Mouse (Mus musculus): ENCODE data around the gene Cdc42ep5. TPM values are rescaled to one million over a fixed set of nuclear protein-coding genes. Genes with fewer than 3 reads are reported as not detected.

Cdc42ep5 gene
- total RNA-seq, 2 experiments from 2014 or later = not detected

- no peak for ATAC-seq (replicated peaks; ENCODE audit: low FRiP score, poor library complexity, severe bottlenecking)
Observed at GRCm38 (mm10) chr7:4128860-4129259, 35.8 kb downstream of the Cdc42ep5 start.

DNA sequence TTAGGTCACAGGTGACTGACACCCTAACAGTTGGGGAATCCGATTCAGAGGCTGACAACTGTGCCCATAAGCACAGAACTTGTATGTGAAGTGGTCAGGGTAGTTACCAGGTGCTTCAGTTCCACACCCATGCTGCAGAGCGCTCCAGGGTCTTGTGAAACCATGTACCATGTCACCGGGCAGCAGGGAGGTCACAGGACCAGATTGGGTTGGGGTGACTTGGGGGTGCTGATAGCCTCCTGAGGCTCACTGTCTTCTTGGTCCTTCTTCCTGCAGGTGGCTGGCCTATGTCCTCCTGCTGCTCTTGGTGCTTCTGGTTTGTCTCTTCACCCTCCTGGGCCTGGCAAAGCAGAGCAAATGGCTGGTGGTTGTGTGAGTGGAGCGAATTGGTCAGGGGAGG lies 36.8 kb downstream of the Cdc42ep5 start:
- no peak for ATAC-seq (replicated peaks; ENCODE audit: low FRiP score, poor library complexity, severe bottlenecking)

- no peak for ATAC-seq (replicated peaks; ENCODE audit: low FRiP score, poor library complexity, severe bottlenecking)
Observed at GRCm38 (mm10) chr7:4126992-4127785, 37.5 kb downstream of the Cdc42ep5 start.

DNA sequence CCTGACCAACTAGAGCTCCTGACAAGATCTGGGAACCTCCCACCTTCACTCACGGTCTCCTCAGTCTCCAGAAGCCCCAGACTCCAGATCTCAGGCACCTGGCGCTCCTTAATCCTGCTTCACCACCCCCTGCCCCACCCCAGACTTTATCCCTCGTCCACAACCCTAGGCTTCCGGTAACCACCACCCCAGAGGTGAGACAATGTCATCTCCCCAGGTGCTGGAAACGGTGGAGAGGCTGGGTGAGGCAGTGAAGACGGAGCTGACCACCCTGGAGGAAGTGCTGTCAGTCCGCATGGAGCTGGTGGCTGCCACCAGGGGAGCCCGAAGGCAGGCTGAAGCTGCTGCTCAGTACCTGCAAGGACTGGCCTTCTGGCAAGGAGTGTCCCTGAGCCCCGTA lies 39.4 kb downstream of the Cdc42ep5 start:
- ATAC-seq (replicated peaks; ENCODE audit: low FRiP score, poor library complexity, severe bottlenecking) = no peak

DNA sequence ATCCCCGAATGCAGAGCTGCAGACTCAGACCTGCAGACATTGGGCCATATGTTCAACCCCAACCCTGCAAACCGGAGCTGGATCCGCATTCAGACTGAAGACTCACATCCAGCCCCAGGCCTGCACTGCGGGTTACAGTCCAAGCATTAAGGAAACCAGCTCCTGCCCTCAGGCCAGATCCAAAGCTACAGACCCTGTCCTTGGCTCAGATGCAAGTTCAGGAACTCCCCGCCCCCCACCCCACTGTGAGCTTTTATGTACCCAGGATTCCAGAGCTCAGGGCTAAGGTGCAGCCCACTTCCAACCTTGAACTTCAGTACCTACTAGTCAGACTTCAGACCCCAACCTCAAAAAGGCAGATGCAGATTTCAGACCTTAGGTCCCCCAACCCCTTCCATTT lies 39.8 kb downstream of the Cdc42ep5 start:
- ATAC-seq (replicated peaks; ENCODE audit: low FRiP score, poor library complexity, severe bottlenecking) = no peak

DNA sequence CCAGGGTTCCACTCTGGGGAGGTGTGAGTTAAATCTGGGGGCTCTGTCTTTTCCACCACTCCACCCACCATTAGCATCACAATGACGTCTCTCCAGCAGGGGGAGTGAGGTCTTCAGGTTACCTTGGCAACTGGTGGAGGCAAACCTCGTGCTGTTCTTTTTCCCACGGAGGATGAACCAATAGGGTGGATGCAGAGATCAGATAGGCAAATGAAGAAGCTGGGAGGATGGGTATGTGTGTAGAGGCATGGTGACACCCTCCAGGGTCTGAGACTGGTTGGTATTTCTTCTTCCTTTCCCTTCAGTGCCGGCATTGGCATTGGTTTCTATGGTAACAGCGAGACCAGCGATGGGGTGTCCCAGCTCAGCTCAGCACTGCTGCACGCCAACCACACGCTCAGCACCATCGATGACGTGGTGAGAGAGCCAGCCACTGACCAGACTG lies 40.3 kb downstream of the Cdc42ep5 start:
- no peak for ATAC-seq (replicated peaks; ENCODE audit: low FRiP score, poor library complexity, severe bottlenecking)

DNA sequence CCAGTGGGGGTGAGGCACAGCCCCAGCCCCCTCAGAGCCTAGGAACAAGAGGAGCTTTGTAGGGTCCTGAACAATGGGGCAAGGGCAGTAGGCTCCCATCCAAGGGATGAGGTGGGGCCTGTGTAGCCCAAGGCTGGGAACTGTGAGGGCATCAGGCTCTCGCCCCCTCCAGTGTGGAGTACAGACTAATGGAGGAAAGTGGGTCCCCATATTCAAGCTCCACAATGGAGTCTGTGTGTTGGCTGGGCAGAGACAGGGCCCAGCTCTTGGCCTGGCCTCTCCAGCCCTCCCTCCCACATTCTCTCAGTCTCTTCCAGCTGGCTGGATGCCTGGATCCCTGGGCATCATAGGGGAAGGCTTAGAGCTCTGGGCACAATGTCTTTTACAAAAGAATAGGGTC lies 40.9 kb downstream of the Cdc42ep5 start:
- no peak for ATAC-seq (replicated peaks; ENCODE audit: low FRiP score, poor library complexity, severe bottlenecking)

- ATAC-seq (replicated peaks; ENCODE audit: low FRiP score, poor library complexity, severe bottlenecking) = no peak
Observed at GRCm38 (mm10) chr7:4122783-4123182, 41.9 kb downstream of the Cdc42ep5 start.

- no peak for ATAC-seq (replicated peaks; ENCODE audit: low FRiP score, poor library complexity, severe bottlenecking)
Observed at GRCm38 (mm10) chr7:4122076-4122768, 42.4 kb downstream of the Cdc42ep5 start.

GRCm38 (mm10) chr7:4119976-4120921 lies 44.4 kb downstream of the Cdc42ep5 start:
- ATAC-seq (replicated peaks; ENCODE audit: low FRiP score, poor library complexity, severe bottlenecking) = no peak

- ATAC-seq (replicated peaks; ENCODE audit: low FRiP score, poor library complexity, severe bottlenecking) = no peak
Observed at GRCm38 (mm10) chr7:4119344-4119902, 45.2 kb downstream of the Cdc42ep5 start, which contains the start of gene Ttyh1. TSS of gene Ttyh1 (plus strand) at chr7:4119408.

DNA sequence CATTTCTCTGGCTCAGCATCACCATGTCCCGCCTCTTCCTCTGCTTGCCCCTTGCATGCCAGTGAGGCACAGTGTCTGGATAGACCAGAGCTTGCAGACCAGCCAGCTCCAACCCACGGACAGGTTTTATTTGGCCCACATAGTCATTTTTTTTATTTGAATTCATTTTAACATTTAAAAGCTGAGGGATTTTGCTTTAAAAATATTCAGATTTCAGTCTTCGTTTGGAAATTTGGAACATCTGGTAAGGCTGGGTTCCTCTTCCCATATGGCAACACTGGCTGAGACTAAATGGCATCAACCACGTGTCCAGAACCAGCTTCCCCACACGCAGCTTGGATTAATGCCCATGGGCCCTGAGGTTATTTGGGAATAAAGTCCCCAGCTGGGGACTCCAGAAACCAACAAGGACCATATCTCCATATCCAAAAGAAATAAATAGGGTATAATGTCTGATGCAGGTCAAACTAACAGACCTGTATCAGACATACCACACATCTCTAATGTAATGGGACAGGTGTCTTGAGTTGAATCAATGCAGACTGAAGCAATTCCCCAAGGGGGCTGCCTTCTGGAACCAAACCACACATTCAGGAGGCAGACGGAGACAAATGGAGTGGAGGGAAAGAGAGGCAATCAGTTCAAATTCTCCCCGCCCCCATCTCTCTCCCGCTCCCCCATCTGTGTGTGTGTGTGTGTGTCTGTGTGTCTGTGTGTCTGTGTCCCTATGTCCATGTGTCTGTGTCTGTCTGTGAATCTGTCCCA lies 47.4 kb downstream of the Cdc42ep5 start:
- ATAC-seq (replicated peaks; ENCODE audit: low FRiP score, poor library complexity, severe bottlenecking) = no peak

DNA sequence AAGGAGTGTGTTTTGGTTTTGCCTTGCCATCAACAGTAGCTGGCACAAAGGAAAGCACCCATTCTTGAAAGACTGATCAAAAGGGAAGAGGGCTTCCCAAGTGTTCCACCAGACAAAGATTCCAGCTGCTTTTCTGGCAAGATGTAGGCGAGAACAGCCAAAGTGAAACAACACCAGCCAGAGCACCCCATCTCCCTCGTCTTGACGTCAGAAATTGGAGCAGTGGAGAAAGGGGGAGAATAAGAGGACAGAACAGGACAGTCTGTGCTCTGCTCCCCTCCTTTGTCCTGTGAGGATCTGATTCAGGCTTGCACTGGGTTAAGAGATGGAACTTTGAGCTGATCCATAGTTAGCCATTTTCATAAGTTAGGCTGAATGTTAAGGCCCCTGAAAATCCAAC lies 52.9 kb downstream of the Cdc42ep5 start:
- ATAC-seq (replicated peaks; ENCODE audit: low FRiP score, poor library complexity, severe bottlenecking) = no peak

DNA sequence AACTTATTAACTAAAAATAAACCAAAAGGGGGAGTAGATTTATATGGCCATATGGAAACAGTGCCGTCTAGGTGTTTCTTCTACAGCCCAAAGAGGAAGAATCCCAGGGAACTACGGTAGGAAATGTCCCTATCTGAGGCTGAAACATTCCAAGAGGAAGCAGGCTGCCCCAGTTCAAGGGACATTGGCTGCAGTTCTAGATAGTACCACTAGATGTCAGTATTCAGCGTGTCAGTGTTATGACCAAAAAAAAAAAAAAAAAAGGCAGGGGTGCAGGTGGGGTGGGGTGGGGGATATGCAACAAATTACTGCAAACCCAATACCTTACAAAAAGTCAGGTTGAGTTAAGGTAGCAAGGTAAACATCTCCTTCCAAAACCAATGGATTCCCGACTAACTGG lies 61.2 kb downstream of the Cdc42ep5 start:
- no peak; the same call in 1 of the 2 replicates for ATAC-seq (replicated peaks; ENCODE audit: low FRiP score, poor library complexity, severe bottlenecking)

Other genes with a start within 250 kb of the Cdc42ep5 start
- gene Lilra6, start 249.4 kb downstream of the Cdc42ep5 start, total RNA-seq (2015; ENCODE audit: low replicate concordance) = 13.6 and 20.8 TPM in 2 replicates
- gene Lilra6, start 249.4 kb downstream of the Cdc42ep5 start, total RNA-seq (2017; ENCODE audit: low replicate concordance) = 3.1 and 3.9 TPM in 2 replicates
- 16.5 and 25.6 TPM in 2 replicates for gene Lair1, start 101.7 kb downstream of the Cdc42ep5 start, total RNA-seq (2015; ENCODE audit: low replicate concordance)
- gene Lair1, start 101.7 kb downstream of the Cdc42ep5 start, total RNA-seq (2017; ENCODE audit: low replicate concordance) = 9.6 and 13.4 TPM in 2 replicates
- not detected in 2 replicates for gene Ttyh1, start 45.5 kb downstream of the Cdc42ep5 start, total RNA-seq (2015; ENCODE audit: low replicate concordance)
- 0.28 and 3.0 TPM in 2 replicates for gene Ttyh1, start 45.5 kb downstream of the Cdc42ep5 start, total RNA-seq (2017; ENCODE audit: low replicate concordance)
- gene Leng8, start 27.8 kb downstream of the Cdc42ep5 start, total RNA-seq (2015; ENCODE audit: low replicate concordance) = 147 and 153 TPM in 2 replicates
- gene Leng8, start 27.8 kb downstream of the Cdc42ep5 start, total RNA-seq (2017; ENCODE audit: low replicate concordance) = 144 and 160 TPM in 2 replicates
- not detected in 2 replicates for gene Leng9, start 14.5 kb downstream of the Cdc42ep5 start, total RNA-seq (2015; ENCODE audit: low replicate concordance)
- gene Leng9, start 14.5 kb downstream of the Cdc42ep5 start, total RNA-seq (2017; ENCODE audit: low replicate concordance) = 0.77 and 1.7 TPM in 2 replicates
- gene Lilra5, start 72.9 kb upstream of the Cdc42ep5 start, total RNA-seq (2015; ENCODE audit: low replicate concordance) = 1.5 and 1.7 TPM in 2 replicates
- 1.1 TPM in 1 of 2 replicates, not detected in the other for gene Lilra5, start 72.9 kb upstream of the Cdc42ep5 start, total RNA-seq (2017; ENCODE audit: low replicate concordance)
- 3.8 and 4.0 TPM in 2 replicates for gene Ncr1, start 172.9 kb upstream of the Cdc42ep5 start, total RNA-seq (2015; ENCODE audit: low replicate concordance)
- gene Ncr1, start 172.9 kb upstream of the Cdc42ep5 start, total RNA-seq (2017; ENCODE audit: low replicate concordance) = 0.85 and 1.3 TPM in 2 replicates
- gene Gp6, start 232.9 kb upstream of the Cdc42ep5 start, total RNA-seq (2015; ENCODE audit: low replicate concordance) = not detected in 2 replicates
- 0.09 and 0.56 TPM in 2 replicates for gene Gp6, start 232.9 kb upstream of the Cdc42ep5 start, total RNA-seq (2017; ENCODE audit: low replicate concordance)

Data from erythroblast, adult 5-6 weeks (primary cell).